Mouse (Mus musculus) frontal cortex, postnatal 25 days (tissue): ENCODE measurements around the gene Fam222b.
"Not testable (repeated sequence)": the region's sequence is repeated elsewhere in the genome, so short reads cannot be mapped to it uniquely, and the experiment has no call there.

ENCODE experiments used
- DNase-seq, 2 experiments: peaks; one replicate each; pipeline ENCODE4 v3.0.0; 2022; ENCODE audit warnings: low spot score in 2 of 2

Gene Fam222b

DNA sequence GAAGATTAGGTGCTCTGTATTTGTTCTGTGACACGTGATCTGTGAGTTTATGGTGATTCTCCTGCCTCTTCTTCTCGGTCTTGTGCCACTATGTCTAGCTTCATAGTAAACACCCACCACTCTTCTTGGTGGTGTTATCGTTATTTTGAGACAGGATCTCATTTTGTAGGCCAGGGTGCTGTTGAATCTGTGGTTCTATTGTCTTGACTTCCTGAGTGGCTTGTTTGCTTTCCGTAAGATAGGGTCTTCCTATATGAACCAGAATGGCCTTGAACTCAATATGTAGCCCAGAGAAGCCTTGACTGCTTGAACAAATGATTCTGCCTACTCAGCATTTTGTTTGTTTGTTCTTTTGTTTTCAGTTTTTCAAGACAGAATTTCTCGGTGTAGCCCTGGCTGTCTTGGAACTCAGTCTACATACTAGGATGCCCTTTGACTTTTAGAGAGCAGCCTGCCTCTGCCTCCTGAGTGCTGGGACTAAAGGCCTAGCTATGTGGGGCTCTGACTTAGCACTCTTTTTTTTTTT lies 6.6 kb upstream of the Fam222b start:
- DNase-seq: no peak

DNA sequence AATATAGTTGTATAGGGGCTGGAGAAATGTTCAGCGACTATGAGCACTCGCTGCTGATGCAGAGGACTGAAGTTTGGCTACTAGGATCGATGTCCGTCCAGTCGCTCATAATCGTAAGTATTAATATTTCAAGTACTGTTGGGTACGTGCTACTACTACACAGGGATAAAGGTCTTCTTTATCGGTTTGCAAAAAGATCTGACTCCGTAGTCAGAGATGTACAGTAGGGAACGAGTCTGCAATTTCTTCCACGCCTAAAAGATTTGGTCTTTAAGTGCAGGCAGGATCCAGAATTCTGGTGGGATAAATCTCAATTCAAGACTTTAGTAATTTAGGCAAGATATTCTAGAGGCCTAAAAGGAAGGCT lies 340 bp upstream of the Fam222b start:
- DNase-seq: no peak

DNA sequence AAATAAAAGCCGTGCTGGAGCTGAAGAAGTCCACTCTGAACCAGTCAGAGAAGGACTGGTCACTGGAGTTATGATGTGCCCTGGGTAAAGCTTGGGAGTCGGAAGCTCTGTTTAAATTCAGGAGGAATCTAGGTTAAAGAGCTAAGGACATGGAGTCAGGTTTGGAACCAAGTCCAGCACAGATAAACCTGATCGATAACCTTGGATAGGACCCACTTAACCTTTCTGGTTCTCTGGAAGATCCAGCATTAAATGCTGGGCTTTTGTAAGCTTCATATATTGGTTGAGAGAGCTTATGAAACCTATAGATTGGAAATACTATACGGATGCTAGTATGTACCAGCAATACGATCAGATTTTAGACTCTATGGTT lies 670 bp downstream of the Fam222b start:
- no peak for DNase-seq

DNA sequence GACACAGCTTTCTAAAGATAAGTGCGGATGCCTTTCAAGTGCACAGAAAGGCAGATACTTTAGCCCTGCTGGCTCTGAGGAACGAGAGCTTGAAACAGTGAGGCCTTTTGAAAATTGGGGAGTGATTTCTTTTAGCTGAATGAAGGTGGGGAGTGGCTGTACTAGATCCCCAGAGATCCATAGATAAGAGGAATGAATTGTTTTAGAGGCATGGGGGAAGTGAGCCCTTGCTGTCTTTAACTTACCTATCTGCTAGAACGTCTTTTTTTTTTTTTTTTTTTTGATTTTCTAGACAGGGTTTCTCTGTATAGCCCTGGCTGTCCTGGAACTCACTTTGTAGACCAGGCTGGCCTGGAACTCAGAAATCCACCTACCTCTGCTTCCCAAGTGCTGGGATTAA lies 2.6 kb downstream of the Fam222b start:
- DNase-seq: no peak

DNA sequence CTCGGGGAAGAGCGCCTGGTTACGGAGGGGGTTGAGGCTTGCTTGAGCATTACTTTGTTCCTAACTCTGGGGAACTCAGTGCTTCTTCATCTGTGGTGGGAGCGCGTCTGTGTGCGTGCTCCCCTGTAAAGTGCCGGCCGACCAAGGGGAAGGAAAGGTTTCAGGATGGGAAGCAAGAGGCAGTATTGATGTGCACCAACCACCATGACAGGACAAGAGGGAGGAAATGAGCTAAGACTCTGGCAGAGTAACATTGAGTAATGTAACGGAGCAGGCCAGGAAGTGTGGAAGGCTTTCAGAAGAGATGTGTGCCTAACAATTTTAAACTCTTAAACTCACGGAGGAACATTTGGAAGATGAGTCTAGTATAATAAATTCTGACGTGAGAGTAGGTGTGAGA lies 6.3 kb downstream of the Fam222b start:
- DNase-seq: no peak

DNA sequence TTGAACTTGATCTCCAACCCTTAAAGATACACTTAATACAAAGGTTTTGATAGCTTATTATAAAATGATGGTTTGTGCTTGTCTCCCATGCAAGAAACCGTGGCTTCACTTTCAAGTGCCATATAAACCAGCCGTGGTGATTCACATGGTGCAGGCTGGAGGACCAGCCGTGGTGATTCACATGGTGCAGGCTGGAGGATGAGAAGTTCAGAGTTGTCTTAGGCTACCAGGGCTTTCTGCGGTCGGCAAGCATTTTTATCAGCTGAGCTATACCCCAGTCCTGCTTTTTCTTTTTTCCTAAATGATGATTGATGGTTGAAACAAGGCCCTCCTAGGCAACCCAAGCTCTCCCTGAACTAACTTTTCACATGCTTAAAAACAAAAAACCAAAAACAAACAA lies 7.7 kb downstream of the Fam222b start:
- no peak for DNase-seq

DNA sequence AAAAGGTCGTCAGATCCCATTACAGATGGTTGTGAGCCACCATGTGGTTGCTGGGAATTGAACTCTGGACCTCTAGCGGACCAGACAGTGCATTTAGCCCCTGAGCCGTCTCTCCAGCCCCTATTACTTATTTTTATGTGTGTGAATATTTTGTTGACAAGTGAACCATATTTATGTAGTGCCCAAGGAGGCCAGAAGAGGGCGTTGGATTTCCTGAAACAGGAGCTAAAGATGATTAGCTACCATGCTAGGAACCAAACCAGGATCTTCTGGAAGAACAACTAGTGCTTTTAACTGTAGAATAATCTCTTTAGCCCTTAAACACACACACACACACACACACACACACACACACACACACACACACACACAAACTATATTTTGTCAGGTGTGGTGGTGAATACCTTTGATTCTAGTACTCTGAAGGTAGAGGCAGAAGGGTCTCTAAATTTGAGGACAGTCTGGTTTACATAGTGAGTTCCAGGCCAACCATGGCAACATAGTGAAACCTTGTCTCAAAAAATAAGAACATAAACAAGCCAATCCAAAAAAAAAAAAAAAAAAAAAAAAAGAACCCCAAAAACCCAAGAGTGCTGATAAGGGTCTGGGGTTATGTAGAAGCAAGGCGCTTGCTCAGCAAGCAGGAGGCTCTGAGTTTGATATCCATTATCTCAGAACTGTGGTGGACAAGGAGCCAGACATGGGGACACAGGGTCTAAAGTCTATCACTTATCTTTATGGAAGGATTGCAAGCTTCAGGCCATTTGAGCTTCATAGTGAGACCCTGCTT lies 8.7 kb downstream of the Fam222b start:
- DNase-seq: no peak

DNA sequence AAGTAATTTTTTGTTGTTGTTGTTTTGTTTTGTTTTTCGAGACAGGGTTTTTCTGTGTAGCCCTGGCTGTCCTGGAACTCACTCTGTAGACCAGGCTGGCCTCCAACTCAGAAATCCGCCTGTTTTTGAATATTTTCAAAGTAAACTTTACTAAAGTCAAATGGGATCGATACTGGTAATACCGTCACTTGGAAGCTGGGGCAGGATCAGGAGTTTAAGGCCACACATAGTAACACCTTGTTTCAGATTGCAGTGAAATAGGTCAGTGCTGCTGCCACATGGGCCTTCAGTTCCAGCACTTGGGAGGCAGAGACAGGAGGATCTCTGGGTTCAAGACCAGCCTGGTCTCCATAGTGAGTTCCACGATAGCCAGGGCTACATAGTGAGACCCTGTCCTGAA lies 10.0 kb downstream of the Fam222b start:
- DNase-seq: no peak

DNA sequence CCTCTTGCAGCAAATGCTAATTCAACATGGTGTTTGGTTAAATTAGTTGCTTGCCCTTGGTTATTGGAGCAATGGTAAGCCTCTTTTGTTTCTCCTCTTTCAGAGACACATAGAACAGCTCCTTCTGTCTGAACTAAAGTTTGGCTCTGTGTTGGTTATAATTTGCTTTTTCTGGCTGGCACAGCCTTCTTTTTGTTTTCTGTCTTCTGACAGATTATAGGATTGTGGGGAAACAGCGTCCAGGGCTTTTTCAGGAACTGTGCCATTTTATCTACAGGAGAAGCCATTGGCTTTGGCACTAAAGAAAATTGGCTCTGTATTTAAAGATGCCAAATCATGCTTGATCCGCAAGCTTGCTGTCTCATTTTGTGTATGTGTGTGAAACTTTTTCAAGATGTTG lies 19.2 kb downstream of the Fam222b start:
- no peak for DNase-seq

DNA sequence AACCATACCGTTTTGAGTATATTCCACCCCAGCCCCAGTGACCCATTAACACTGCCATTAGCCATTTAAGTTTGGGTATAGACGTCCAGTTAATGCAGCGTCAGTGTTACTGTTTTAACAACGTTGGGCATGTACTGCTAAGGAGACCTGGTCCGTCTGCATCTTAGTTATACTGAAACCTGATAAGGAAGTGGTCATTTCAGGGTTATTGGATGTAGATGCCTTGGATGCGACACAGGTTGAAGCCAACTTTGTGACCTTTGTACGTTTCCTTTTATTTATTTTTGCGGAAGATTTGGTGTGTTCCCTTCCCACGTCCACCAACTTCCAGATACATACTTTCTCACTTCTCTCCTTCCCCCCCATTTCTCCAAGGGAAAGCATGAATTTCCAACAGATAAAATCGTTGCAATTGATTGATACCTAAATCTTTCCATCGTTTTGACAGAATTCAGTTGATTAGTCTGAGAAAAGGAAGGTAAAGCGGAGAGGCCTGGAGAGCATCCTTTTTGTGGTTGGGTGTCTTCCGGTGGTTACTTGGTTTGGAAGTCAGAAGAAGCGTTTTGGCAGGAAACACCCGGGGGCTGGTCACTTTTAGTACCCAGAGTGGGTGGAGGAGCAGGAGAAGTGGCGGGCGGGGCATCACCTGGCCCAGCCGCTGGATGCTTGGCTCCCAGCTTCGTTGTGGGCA lies 20.4 kb downstream of the Fam222b start:
- DNase-seq: no peak

DNA sequence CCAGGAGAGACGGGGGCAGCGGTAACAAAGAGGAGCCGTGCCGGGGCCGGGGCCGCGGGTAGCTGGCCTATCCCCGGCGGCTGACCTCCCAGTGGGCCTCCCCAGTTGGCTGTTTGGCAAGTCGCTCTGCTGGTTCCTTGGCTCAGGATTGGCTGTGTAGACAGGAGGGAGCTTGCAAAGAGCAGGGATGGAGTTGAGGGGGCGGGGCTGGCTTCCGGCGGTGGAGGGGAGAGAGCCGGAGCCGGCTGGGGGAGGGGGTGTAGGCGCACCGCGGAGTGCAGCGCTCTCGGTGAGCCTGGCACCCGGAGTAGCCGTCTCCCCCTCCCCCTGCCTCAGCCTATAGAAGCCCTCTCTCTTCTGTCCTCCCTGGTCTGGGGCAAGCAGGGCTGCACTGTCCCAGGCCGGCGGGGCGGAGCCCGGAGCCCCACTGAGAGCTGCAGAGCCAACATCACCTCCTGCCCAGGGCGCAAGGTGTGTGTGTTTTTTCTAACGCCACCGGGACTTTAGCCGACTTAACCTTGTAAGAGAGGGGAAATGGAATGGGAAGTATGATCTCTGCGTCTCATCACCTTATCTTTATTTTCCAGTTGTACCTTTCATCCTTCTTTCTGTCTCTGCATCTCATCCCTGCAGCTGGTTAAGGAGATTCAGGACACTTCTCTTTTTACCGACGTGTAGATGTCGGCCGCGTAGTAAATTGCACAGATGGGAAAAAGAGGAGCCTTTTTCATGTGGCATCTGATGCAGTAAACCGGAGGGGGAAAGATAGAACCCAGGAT lies 21.1 kb downstream of the Fam222b start:
- peak; percentile 70 to 86 for DNase-seq

DNA sequence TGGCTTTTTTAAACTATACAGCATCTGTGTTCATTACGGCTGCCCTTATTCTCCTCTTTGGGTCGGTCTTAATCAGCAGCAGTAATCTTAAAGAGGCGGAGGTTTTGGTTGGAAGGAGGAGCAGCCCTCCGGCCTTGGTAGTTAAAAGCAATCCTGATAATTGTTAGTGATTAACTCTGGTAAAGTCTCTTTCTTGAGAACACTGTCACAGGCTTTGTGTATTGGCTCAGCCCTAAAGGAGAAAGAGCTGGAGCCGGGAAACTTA lies 21.6 kb downstream of the Fam222b start:
- no peak for DNase-seq

DNA sequence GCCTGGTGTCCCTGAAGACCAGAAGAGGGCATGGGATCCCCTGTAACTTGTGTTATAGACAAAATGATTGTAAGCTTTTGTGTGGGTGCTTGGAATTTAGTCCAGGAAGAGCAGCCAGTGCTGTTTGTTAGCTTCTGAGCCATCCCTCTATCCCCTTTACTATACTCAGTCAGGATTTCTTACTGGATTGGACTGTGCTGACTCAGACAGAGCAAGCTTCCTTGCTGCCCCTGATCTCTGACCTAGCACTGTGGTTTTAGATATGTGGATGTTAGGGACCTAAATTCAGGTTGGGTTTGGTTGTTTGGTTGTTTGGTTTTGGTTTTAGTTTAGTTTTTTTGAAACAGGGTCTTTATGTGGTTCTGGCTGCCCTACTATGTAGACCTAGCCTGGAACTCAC lies 24.0 kb downstream of the Fam222b start:
- DNase-seq: no peak

DNA sequence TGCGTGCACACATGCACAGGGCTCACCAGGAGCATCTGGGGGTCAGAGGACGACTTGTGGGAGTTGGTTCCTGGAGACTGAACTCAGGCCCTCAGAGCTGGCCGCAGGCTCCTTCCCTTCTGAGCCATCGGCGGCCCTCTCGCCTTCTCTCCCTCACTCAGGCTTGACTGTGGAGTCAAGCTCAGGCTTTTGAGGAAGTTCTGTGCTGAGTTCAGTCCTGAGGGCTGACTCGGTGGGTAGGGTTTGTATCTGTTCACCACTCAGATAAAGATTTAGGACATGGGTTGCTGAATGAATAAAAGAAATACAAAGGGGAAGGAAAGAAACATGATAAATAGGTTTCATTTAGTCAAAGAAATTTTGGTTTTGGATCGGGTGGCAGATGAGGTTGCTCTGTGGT lies 25.4 kb downstream of the Fam222b start:
- DNase-seq: no peak

DNA sequence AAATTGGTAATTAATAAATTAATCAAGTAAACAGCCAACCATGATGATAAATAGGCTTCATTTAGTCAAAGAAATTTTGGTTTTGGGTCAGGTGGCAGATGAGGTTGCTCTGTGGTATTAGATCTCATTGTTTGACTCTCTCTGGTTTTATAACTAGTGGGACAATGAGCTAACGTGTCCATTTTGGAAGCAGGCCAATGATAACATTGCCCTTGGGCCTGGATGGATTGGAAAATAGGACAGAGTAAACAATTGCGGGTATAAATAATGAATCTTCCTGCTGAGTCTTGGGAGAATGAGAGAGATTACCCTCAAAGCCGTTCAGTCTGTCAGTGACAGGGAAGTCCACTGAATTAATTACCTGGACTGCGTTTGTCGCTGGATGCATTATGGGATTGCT lies 26.7 kb downstream of the Fam222b start:
- no peak for DNase-seq

DNA sequence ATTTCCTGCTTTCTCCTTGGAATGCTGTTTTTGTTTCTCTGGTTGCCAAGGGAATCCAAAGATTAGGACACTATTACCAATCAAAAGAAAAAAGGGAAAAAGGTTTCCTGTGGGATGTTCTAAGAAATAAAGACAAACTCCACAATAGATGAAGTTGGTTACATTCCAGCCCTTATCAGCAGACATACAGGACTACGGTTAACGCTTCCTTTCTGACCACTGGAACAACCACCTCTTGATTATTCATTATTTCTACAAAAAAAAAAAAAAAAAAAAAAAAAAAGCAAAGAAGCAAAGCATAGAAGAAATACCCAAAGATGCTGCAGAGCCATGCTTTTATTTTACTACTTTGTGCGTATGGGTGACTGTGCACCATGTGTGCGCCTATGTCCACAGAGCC lies 28.4 kb downstream of the Fam222b start:
- no peak for DNase-seq

DNA sequence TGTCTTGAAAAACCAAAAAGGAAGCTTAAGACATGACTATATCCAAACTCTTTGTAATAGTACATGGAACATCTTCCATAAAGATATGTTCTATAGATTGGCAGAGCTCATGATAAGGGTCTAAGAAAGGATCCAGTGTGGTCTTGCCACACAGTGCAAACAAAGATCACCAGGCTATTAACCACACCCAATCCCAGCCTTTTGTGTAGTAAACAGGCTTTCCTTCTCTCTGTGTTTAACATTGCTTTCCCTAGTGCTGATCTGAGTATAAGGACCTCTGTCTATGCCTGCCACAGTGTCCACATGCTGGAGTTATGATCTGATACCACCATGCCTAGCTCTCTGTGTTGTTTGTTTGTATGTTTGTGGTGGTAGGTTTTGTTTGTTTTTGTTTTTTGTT lies 29.3 kb downstream of the Fam222b start:
- no peak for DNase-seq

DNA sequence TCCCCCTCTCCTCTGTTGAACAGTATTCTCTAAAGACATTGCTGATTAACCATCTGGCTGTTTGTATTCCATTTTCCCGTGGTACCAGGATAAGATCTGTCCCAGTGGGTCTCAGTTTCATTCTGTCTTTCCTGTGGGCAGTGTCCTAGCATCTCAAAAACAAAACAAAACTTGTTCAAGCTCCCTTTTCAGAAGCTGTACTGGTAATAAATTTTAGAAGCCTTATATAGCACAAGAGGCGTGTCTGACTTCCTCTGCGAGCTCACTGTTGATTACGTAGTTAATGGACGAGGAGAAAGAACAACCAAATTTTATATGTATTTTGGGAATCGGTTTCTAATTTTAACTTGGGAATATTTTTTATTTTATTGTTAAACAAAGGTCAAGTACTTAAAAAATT lies 31.2 kb downstream of the Fam222b start:
- DNase-seq: no peak

DNA sequence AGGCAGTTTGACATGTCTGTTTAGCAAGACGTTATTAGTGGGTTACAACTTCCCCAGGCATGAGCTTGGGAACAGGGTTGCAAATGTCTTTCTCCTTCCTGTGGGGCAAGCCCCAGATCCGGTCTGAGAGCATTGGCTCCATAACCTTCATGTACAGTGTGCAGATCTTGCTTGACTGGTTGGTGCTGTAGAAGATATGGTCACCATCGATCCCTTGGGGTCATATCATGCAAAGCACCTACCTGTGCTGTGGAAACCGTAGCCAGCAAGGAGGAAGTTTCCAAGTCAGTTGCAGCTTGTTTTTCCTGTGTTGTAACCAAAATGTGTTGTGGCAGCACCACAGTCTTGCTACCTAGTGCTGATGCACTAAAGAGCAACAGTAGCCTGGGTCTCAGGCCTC lies 32.3 kb downstream of the Fam222b start:
- no peak for DNase-seq

DNA sequence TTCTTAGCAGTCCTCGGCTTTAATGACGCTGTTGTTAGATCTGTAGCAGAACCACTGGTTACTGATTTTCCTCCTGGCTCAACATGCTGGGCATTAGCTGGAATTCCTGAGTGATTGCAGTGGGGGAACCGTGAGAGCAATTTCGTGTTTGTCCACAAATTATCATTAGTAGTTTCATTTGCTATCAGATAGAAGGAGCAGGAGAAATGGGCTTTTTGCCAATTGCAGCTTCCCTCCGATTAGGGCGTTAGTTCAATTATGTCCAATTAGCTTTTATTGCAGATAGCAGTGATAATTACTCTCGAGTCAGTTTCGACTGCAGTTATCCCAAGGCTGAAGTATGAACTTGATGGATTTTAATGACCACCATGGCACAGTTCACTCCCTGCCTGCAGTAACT lies 35.0 kb downstream of the Fam222b start:
- DNase-seq: no peak

DNA sequence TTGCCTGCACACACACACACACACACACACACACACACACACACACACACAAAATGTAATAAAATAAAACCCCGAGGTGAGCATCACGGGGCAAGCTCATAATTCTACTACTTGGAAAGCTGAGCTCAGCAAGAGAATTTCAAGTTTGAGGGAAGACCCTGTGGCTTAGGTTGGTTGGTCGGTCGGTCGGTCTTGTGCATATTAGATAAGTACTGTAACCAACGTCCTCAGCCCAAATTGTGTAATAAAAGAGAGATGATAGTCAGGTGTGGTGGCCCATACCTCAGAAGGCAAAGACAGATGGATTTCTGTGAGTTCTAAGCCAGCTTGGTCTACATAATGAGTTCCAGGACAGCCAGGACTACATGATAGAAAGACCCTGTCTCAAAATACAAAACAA lies 39.5 kb downstream of the Fam222b start:
- DNase-seq: no peak

DNA sequence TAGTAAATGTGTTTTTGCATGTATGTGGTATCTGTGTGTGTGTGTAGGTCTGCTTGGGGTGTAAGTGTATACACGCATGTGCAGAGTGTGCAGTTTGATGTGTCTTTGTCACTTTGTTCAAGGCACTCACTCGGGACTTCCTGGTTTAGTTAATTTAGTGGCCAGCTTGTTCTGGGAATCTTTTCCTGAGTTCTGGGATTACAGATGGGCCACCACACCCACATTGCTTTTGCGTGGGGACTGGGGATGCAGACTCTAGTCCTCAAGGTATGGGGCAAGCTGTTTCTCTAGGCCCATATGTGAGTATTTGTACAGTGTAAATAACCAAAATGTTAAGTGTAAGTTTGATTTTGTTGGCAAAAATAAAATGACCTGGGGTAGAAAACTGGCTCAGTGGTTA lies 39.9 kb downstream of the Fam222b start:
- no peak for DNase-seq

DNA sequence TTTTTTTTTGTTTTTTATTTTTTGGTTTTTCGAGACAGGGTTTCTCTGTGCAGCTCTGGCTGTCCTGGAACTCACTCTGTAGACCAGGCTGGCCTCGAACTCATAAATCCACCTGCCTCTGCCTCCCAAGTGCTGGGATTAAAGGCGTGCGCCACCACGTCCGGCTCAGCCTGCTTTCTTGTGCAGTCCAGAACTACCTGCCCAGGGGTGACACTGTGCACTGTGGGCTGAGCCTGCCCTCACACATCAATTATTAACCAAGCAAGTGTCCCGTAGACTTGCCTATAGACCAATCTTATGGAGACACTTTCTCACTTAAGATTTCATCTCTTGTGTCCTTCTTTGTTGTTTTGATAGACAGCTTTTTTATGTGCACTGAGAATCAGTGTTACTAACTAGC lies 40.9 kb downstream of the Fam222b start:
- not testable (repeated sequence) for DNase-seq
